Mouse (Mus musculus) left cerebral cortex, adult 18-20 months (tissue): ENCODE measurements around the gene Nanp. TPM values are rescaled to one million over a fixed set of nuclear protein-coding genes. Genes with fewer than 3 reads are reported as not detected.

ENCODE experiments used
- DNase-seq, 2 experiments: peaks; one replicate each; pipeline ENCODE4 v3.0.0; 2021 to 2022; ENCODE audit warnings: low spot score in 2 of 2, mixed read lengths in 1 of 2
- long read RNA-seq, 2 experiments: library from polyadenylated mRNA; stranded (forward); transcript quantifications; one replicate each; pipeline ENCODE4 v2.0.0; 2021
- total RNA-seq, 2 experiments: library from RNA; stranded (reverse); gene quantifications; 2 replicates each; pipeline ENCODE4 v1.2.3; 2021

The Nanp gene
- total RNA-seq, result 10 to 100 TPM; 21.7 to 24.8 TPM
- long read RNA-seq, experiment 1, transcript Nanp-201 (2 exons, 1,394 nt), result major isoform, 28 of 29 reads
- long read RNA-seq, experiment 1, partial matches to known transcripts, result 0 of 29 reads
- long read RNA-seq, experiment 1, other reads (novel, unspliced or antisense), result 1 of 29 reads
- long read RNA-seq, experiment 2, transcript Nanp-201 (2 exons, 1,394 nt), result major isoform, 28 of 29 reads
- long read RNA-seq, experiment 2, partial matches to known transcripts, result 0 of 29 reads
- long read RNA-seq, experiment 2, other reads (novel, unspliced or antisense), result 1 of 29 reads

DNA sequence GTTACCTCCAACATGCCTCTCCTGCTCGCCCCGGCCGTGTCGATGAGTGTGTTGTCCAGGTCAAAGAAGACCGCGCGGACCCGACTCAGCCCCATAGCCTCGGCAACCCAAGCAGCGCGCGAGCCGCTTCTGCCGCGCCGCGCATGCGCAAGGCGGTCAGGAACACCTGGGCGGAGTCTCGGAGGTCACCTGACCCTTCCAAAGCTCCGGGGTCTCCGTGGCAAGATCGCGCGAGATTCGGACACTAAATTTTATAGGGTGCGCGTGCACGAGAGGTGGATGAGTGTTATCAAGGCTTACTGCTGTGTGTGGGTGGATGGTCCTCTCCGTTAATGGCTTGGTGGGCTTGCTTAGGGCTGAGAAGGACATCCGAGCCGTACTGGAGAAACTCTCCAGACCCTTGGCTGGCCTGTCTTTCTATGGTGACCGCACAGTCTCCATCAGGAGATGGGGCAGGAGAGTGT lies at the start of gene Nanp, which contains the start of gene Ninl:
Nanp (minus strand) TSS at position 167 of the 464 bp plus-strand sequence.
Ninl (minus strand) TSS at position 151 of the 464 bp plus-strand sequence.
- peak; percentile 90 to 93 for DNase-seq

- no peak for DNase-seq
These were observed 17.4 kb upstream of the Nanp start for GRCm38 (mm10) chr2:151056637-151057036.

- no peak for DNase-seq
These were observed 1.2 kb upstream of the Nanp start for GRCm38 (mm10) chr2:151040411-151040810.

GRCm38 (mm10) chr2:151039726-151040125 lies 528 bp upstream of the Nanp start:
- DNase-seq, result no peak

- DNase-seq, result no peak
These were observed 381 bp downstream of the Nanp start for GRCm38 (mm10) chr2:151038811-151039222.

GRCm38 (mm10) chr2:151037876-151038552 lies 1.2 kb downstream of the Nanp start:
- DNase-seq, result peak in 1 of 2 experiments; percentile 10

DNA sequence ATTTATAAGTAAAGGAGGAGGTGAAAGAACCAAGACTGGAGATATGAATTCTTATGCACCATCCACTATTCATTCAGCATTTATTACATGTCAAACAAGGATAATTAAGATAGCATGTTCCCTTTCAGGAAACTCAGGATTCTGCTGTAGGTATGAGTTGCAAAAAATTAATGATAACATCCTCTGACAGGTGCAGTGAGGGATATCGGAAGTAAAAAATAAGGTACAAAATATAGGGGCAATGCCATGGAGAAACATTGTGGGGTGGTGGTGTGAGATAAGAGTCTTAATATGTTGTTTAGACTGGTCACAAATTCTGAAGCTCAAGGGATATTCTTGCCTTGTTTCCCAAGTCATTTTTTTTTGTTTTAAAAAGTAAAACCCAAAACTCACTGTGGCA lies 1.9 kb downstream of the Nanp start:
- no peak for DNase-seq

- DNase-seq, result no peak
These were observed 2.5 kb downstream of the Nanp start for GRCm38 (mm10) chr2:151036721-151037120.

- no peak for DNase-seq
These were observed 4.8 kb downstream of the Nanp start for GRCm38 (mm10) chr2:151034435-151034834.

DNA sequence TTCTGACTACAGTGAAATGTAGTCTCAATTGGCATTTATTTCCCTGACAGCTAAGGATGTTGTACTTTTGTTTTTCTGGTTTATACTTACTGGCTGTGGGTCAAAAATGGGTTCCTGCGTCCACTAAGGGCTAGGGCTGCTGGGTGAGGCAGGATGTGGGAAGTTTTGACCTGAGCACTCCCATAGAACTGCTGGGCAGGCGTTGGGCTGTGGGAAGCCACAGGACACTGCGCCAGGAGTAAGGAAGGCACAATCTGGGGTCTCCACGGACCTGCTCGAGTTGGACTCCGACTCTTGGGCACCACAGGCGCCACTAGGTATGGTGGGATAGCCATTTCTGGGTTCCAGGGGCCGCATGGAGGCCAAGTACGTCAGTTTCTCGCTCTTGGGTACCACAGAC lies 18.0 kb downstream of the Nanp start:
- DNase-seq, result no peak

DNA sequence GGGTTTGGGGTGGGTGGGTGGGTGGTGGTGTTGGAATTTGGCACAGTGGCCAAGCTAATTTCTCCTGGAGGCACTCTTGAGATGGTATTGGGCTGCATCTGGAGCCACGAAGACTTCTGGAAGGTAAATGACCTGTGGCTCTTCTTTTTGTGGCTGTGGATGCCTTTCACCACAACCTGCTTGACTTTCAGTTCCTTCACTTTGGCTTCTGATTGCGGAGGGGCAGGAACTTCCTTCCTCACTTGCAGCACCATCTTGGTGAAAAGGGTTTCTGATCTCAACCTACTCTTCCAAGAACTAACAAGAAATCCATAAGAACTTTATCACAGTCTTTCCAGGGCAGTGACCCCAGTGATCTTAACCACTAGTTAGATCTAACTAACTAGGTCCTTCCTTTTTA lies 23.9 kb downstream of the Nanp start:
- DNase-seq, result no peak

DNA sequence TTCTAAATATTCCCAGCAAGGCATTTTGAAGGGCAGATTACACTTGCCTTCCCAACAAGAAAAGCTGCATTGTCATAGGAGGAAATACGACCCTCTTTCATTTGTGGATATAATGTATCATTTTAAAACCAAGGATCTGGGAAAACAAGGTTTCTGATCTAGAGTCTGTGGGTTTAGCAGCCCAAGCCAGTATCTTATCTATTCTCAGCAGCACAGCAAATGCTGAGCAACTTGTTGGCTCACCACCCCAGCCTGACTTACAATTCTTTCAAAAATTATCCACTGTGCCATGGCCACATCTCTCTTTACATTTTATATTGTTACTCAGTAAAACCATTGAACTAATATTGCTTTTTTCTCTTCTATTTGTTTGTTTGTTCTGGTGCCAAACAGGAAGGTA lies 27.9 kb downstream of the Nanp start:
- no peak for DNase-seq

DNA sequence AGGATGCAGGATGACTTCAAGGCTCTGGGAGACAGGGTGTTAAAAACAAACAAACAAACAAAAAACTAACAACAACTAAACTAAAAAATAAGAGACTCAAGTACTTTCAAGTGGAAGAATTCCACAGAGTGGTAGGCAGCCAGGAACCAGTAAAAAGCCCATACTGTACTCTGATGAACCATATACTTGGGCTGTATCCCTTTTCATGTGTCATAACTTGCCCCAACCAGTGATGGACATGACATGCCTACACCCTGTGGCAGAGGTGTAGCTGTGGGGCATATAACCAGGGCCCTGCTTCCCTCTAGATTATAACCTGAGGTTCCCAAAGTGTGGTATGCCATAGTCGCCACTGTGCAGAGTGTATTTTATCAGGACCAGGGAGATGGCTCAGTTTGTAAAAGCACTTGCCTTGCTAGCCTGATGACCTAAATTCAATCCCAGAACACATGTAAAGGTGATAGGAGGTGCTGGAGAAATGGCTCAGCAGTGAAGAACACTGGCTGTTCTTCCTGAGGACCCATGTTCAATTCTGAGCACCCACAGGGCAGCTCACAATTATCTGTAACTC lies 29.6 kb downstream of the Nanp start:
- no peak for DNase-seq

DNA sequence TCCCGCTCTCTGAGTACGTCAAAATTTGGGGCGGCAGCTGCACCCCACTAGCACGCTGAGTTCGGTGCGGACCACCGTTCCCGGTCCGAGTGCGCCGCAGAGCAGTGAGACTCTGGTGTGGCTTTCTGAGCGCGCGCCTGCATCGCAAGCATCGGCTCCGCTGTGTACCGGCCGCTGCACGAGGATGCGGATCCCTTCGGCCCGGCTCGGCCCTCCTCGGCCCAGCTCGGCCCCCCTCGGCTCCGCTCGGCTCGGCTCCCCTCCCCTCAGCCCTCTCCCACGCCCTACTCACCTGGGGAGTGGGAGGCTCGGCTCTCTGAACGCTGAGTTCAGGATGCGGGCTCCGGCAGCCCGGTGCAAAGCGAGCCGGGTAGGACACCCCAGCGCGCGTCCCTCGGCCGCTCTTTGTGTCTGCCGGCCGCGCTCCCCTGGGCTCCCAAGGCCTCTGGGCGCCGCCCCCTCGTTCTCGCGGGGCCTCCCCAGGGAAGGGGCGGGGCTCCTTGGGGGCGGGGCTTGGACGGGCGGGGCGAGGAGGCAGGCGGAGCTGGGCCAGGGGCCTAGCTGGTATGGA lies 30.2 kb downstream of the Nanp start:
- peak; percentile 61 to 64 for DNase-seq

DNA sequence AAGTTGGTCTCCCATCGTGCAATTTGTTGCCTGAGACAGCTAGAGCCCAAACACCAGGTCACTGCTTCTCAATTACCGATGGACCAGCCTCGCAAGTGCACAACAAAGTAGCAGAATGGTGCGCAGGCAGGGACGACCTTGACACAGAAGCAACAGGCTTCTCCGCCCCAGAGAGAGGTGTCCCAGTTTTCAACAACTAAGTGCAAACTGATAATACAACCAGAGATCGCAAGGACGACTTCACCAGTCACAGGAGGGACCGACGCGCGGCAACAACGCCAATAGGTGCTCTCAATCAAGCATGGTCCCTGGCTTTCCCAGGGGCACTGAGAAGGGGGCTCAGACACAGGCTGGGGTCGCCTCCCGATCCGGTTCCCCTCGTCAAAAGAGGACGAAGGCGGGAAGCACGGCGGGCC lies 30.7 kb downstream of the Nanp start:
- DNase-seq, result no peak

DNA sequence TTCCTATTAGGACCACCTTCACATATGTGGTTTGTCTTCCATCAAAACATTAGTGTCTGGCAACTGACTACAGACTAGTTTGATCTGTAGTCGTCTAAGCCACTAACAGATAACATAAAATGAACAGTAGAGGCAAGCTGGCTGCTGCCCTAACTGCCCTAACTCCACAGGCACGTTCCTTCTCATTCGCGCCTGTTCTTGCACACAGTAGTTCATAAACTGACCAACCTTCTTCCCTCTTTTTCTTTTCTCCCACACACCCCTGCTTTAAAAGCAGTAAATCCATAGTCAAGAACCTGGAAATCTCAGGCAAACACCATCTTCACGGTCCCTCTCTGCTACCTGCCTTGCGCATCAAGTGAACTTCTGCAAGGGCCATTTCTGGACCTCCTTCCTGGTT lies 31.2 kb downstream of the Nanp start:
- DNase-seq, result no peak

DNA sequence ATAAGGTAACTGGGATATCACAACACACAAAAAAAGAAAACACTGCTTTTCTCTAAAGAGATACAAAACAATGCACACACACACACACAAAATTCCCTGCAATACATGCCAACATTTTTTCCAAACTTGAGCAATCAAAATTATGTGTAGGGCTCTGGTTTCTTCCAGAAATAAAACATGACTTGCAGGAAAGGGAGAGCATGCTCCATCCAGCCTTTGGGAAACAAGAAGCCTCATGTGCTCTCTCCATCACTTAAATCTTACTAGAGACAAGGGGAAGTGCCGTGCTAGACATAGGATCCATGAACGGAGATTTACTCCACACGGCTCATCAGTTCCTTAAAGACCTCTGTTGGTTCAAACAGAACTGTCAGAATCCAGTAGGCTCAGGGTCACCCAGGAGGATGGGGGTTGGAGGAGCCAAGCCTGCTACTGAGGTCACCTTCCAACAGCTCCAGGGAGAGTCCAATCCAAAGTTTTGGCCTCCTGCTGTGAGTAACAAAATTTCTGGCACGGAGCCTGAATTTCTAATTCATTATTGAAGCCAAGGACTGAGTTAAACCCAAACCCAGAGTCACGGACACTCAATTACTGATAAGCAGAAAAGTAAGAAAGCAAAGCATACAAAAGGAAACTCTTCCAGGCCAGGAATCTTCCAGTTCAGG lies 32.8 kb downstream of the Nanp start:
- no peak for DNase-seq

DNA sequence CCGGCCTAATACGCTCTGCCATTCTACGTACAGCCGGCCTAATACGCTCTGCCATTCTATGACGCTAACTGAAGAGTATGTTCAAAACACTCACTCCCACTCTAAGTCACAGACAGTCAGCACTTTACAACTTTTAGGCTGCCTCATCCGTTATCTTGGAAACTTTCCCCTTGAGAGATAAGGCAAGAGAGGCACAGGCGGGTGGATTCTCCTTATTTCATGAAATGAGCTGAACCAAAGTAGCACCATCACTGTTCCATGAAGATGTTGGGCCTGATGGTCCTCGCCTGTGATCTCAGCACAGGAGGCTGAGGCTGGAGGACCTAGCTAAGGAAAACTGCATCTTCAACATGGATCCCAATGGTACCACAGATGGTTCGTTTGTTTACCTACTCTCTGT lies 34.8 kb downstream of the Nanp start:
- DNase-seq, result no peak

GRCm38 (mm10) chr2:151003796-151004195 lies 35.4 kb downstream of the Nanp start:
- no peak for DNase-seq

DNA sequence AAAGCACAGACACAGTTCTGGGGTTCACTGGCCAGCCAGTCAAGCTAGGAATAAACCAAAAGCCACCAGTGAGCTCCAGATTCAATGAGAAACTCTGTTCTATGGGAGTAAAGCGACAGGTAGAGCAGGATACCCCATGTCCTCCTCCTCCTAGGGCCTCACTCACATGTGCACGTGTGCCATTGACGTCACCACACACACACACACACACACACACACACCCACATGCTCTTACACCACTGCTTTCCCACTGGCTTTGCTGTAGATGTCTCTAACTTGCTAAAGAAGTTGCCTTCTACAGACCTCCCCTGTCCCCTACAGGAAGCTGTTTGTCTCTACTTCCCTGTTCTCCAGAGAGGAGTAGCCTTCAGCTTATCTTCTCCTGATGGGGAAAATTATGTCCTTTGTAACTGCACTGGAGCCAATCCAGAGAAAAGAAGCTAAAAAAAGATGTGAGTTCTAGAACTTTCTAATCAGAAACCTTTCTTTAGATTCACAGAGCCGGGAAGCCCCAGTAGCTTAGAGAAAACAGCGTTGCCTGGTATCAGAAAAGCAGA lies 37.5 kb downstream of the Nanp start:
- no peak for DNase-seq
